ENCODE assay signal across 8 mouse cellular contexts in the genomic region with DNA sequence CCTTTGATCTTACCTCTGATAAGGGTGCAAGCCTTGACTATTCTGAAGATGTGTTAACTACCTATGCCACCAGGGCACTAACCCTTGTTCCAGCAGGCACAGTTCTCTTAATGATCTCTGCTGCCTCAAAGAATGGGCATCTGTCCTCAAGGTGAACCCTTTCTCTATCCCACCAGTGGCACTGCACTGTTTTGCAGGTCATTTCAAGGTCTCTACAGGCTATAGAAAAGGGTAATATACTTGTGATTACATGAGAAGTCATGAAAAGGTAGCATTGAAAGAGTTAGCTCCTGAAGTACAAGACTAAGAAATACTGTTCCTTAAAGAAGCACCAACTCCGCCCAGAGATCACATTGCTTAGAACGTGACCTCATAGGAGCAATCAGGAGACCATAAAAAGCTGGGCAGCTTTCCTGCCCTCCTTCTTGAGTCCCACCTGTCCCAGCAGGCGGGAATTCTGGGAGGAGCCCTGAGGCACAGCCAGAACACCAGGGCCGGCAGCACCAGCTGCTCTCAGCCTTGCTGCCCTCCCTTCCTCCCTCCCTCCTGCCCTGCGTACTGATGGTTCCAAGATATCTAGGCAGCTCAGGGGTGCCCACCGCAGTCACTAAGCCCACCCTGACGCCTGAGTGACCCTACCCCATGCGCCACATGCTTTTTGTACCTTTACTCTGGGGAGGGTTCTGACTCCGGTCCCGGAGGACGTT.
DNase-seq lines count a peak whose midpoint lies in the region; ATAC-seq and TF ChIP-seq lines count a peak whose summit lies in the region.

No protein-coding gene starts in this region.

- H3K79me2 ChIP-seq in myocyte (ENCODE audit: control insufficient read depth, insufficient read depth): peaks cover 31% of the 10 kb centered on the region

- peak; percentile 30 for ATAC-seq in erythroid progenitor cell, adult 5-6 weeks (replicated peaks; ENCODE audit: low FRiP score, poor library complexity, severe bottlenecking)
- peak; percentile 86 for ATAC-seq in hindbrain, embryonic 12.5 days (ENCODE audit: low FRiP score)
- peak; percentile 67 for ATAC-seq in liver, embryonic 11.5 days (replicated peaks; ENCODE audit: low FRiP score)

- no peak overlapping the region for H3ac ChIP-seq in myocyte (ENCODE audit: control insufficient read depth, insufficient read length)

- H3K4me1 ChIP-seq in bone marrow macrophage, adult 2 months (ENCODE audit: control insufficient read depth, insufficient read depth, low read length): peaks cover 27% of the 10 kb centered on the region
- peaks cover 29% of the 10 kb centered on the region for H3K4me1 ChIP-seq in hindbrain, embryonic 12.5 days
- H3K4me1 ChIP-seq in liver, embryonic 11.5 days (replicated peaks; ENCODE audit: control insufficient read depth, insufficient read depth, low read length): peaks cover 5% of the 10 kb centered on the region; the same call in 1 of the 2 replicates

- peak overlapping the region; percentile 90 for H3K4me3 ChIP-seq in bone marrow macrophage, adult 2 months (ENCODE audit: insufficient read depth, low read length)
- peak overlapping the region; percentile 35 for H3K4me3 ChIP-seq in hindbrain, embryonic 12.5 days
- peak overlapping the region; percentile 45 for H3K4me3 ChIP-seq in liver, embryonic 11.5 days (ENCODE audit: low read depth, low read length)
- no peak overlapping the region for H3K4me3 ChIP-seq in myocyte

- peak overlapping the region; percentile 53 for H3K9ac ChIP-seq in hindbrain, embryonic 12.5 days
- peak overlapping the region; percentile 46 for H3K9ac ChIP-seq in liver, embryonic 11.5 days (ENCODE audit: low read depth, low read length)

- DNase-seq in layer of hippocampus, adult 9-11 months: peak; percentile 53
- no peak for DNase-seq in layer of hippocampus, adult 8-10 months (ENCODE audit: low spot score in 2 of 2)
- peak; percentile 46 for DNase-seq in liver, embryonic 11.5 days (ENCODE audit: low spot score)
- peak; percentile 74 to 75 for DNase-seq in thymus, postnatal 36 days

- H3K9me3 ChIP-seq in hindbrain, embryonic 12.5 days (replicated peaks): no peaks in the 10 kb centered on the region
- H3K9me3 ChIP-seq in liver, embryonic 11.5 days (ENCODE audit: control insufficient read depth, low read length): no peaks in the 10 kb centered on the region

- TF ChIP-seq CTCF in bone marrow macrophage, adult 2 months (IDR thresholded peaks at IDR 0.05; ENCODE audit: low read depth, low read length): no peak

- no peaks in the 10 kb centered on the region for H3K36me3 ChIP-seq in hindbrain, embryonic 12.5 days
- no peaks in the 10 kb centered on the region for H3K36me3 ChIP-seq in liver, embryonic 11.5 days (ENCODE audit: control insufficient read depth, insufficient read depth, low read length)
- H3K36me3 ChIP-seq in myocyte (ENCODE audit: control insufficient read depth, insufficient read depth): no peaks in the 10 kb centered on the region

- TF ChIP-seq POLR2A in bone marrow macrophage, adult 2 months (IDR thresholded peaks at IDR 0.05; ENCODE audit: borderline replicate concordance, low read depth, low read length): no peak
- TF ChIP-seq POLR2A in myocyte (IDR thresholded peaks at IDR 0.05; ENCODE audit: insufficient read length, low read depth): no peak

- peak overlapping the region; percentile 58 for H3K4me2 ChIP-seq in hindbrain, embryonic 12.5 days (replicated peaks)
- peak overlapping the region; percentile 62 for H3K4me2 ChIP-seq in liver, embryonic 11.5 days
- peak overlapping the region; percentile 56 for H3K4me2 ChIP-seq in myocyte (ENCODE audit: low read depth)

- WGBS in hindbrain, embryonic 12.5 days: 18% methylated on average over 11 of the region's 11 CpGs
- WGBS in liver, embryonic 11.5 days: 15% methylated on average over 11 of the region's 11 CpGs

- no peaks in the 10 kb centered on the region for H3K27me3 ChIP-seq in hindbrain, embryonic 12.5 days
- no peaks in the 10 kb centered on the region for H3K27me3 ChIP-seq in liver, embryonic 11.5 days (replicated peaks; ENCODE audit: control insufficient read depth, insufficient read depth, low read length)
- no peaks in the 10 kb centered on the region for H3K27me3 ChIP-seq in myocyte (ENCODE audit: control insufficient read depth, insufficient read depth, insufficient read length)

- H3K27ac ChIP-seq in bone marrow macrophage, adult 2 months (ENCODE audit: insufficient read depth, low read depth, low read length): peak overlapping the region; percentile 99
- peak overlapping the region; percentile 83 for H3K27ac ChIP-seq in hindbrain, embryonic 12.5 days
- H3K27ac ChIP-seq in liver, embryonic 11.5 days (ENCODE audit: low read depth, low read length): no peak overlapping the region

TF ChIP-seq in myocyte, 11 proteins besides CTCF, POLR2A, EP300 and RAD21:
- TF ChIP-seq MYOD1 (IDR thresholded peaks at IDR 0.05; ENCODE audit: control insufficient read depth in 1 of 3, insufficient read length in 2 of 3, low read depth in 2 of 3) (peak; percentile 13 to 98 (median 82)), USF1 (IDR thresholded peaks at IDR 0.05; ENCODE audit: low read depth) (no peak), SRF (IDR thresholded peaks at IDR 0.05; ENCODE audit: control insufficient read depth, insufficient read length, low read depth) (no peak), MAX (IDR thresholded peaks at IDR 0.05; ENCODE audit: low read depth) (no peak), MYOG (IDR thresholded peaks at IDR 0.05; ENCODE audit: control insufficient read depth in 1 of 3, insufficient read depth in 1 of 3, insufficient read length in 2 of 3, low read depth in 2 of 3) (peak; percentile 89 to 99 (median 90)), REST (IDR thresholded peaks at IDR 0.05; ENCODE audit: insufficient read depth, insufficient read length) (no peak), TCF3 (IDR thresholded peaks at IDR 0.05; ENCODE audit: insufficient read length, low read depth) (peak; percentile 78), TCF12 (IDR thresholded peaks at IDR 0.05; ENCODE audit: insufficient read depth, poor library complexity, severe bottlenecking) (peak; percentile 66)
TF ChIP-seq in myocyte: peak in this region for 4.

Comparison
In these comparisons a context has a peak if more than half of its experiments do, and no peak if none do; other contexts are left out.
1. DNase-seq: peak in layer of hippocampus, adult 9-11 months (single experiment), liver, embryonic 11.5 days (single experiment) and thymus, postnatal 36 days (2 of 2); none in layer of hippocampus, adult 8-10 months (0 of 2).
2. ATAC-seq: peak in every context shown above with its lines; median percentile 86 in hindbrain, embryonic 12.5 days; 67 in liver, embryonic 11.5 days; 30 in erythroid progenitor cell, adult 5-6 weeks.
3. Peak in every context shown above with its lines, with median percentiles within 50 percentile points of each other: H3K4me2 ChIP-seq.